Mouse (Mus musculus) erythroblast, embryonic 14.5 days (primary cell): ENCODE results near the gene Tenm3.

Source experiments
- GATA1 ChIP-seq: IDR thresholded peaks from 2 replicates; pipeline ENCODE4 v1.6.1; 2012; ENCODE audit warnings: low read length, inconsistent platforms, mixed read lengths
- TAL1 ChIP-seq: IDR thresholded peaks from 3 replicates; pipeline ENCODE4 v1.6.1; 2012; ENCODE audit warnings: low read length, inconsistent platforms, mixed read lengths

DNA sequence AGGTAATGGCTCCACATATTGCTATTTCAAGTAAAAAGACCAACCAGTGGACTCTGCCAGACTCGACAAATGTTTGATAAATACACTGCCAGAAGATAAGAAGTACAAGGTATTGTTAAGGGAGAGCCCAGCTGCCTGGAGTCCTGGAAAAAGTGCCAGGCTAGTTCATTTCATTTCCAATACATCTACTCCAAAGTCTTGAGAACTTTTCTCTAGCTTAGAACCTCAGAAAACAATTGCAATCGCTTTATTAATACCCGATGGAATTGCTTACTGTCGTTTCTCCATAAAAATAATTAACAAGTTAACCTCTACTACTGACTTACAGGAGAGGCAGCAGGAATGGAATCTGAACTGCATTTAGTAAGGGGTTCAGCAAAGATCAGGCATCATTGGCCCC lies 1.7 kb downstream of the Tenm3 start:
- TF ChIP-seq TAL1 (no peak), GATA1 (no peak)
